Mouse (Mus musculus) cerebellum, adult (tissue): Measurements from ENCODE around the gene Btg4.

ENCODE experiments used
- ATAC-seq: cut with Nextera tagmentation; 2 replicates; pipeline ENCODE4 v1.9.2; 2017; ENCODE audit warnings: mild to moderate bottlenecking, moderate library complexity, mixed read lengths; ENCODE audit not compliant: insufficient number of reproducible peaks, low FRiP score, low TSS enrichment

Gene Btg4

GRCm38 (mm10) chr9:51161771-51162388 is 101.2 kb downstream of the Btg4 start:
- peak; percentile 68; the same call in 1 of the 2 replicates for ATAC-seq

- ATAC-seq, result no peak
Measured at GRCm38 (mm10) chr9:51163989-51164388, 103.3 kb downstream of the Btg4 start.

GRCm38 (mm10) chr9:51165312-51166180 is 104.8 kb downstream of the Btg4 start, which contains the start of gene Gm32742:
TSS of gene Gm32742 (minus strand) at chr9:51165517.
- ATAC-seq, result no peak

GRCm38 (mm10) chr9:51167954-51168353 is 107.3 kb downstream of the Btg4 start:
- no peak for ATAC-seq

- ATAC-seq, result no peak
Measured at GRCm38 (mm10) chr9:51168698-51169097, 108.0 kb downstream of the Btg4 start.

GRCm38 (mm10) chr9:51169133-51169532 is 108.4 kb downstream of the Btg4 start:
- no peak for ATAC-seq
